Mouse (Mus musculus) kidney, postnatal 0 days (tissue): ENCODE results near the gene Prcd. TPM values are rescaled to one million over a fixed set of nuclear protein-coding genes. Genes with fewer than 3 reads are reported as not detected.

Source experiments
- ATAC-seq: fragments of 200-750 bp; cut with Nextera tagmentation; replicated peaks from 2 replicates; pipeline ENCODE4 v1.8.0; 2017; ENCODE audit warnings: low read depth, moderate number of reproducible peaks, moderate TSS enrichment, moderate library complexity; ENCODE audit not compliant: low FRiP score
- DNase-seq: peaks from one replicate; pipeline ENCODE4 v3.0.0-alpha.2; 2016; ENCODE audit warnings: low spot score
- H3K27ac ChIP-seq: fragments of 300-500 bp; sonication (generic); 2 replicates; pipeline ENCODE4 v1.5.1; 2014; ENCODE audit warnings: mild to moderate bottlenecking
- H3K27me3 ChIP-seq: fragments of 300-500 bp; sonication (generic); 2 replicates; pipeline ENCODE4 v1.6.1; 2014; ENCODE audit warnings: low read length, mixed read lengths; ENCODE audit not compliant: insufficient read depth
- H3K36me3 ChIP-seq: fragments of 300-500 bp; sonication (generic); 2 replicates; pipeline ENCODE4 v1.6.1; 2014; ENCODE audit warnings: low read length, mixed read lengths; ENCODE audit not compliant: insufficient read depth
- H3K4me1 ChIP-seq: fragments of 300-500 bp; sonication (generic); replicated peaks from 2 replicates; pipeline ENCODE4 v1.6.1; 2014; ENCODE audit warnings: antibody characterized with exemption, low read length, mixed read lengths; ENCODE audit not compliant: insufficient read depth
- H3K4me2 ChIP-seq: fragments of 300-500 bp; sonication (generic); 2 replicates; pipeline ENCODE4 v1.6.1; 2014; ENCODE audit warnings: mild to moderate bottlenecking, low read length, moderate library complexity, mixed read lengths
- H3K4me3 ChIP-seq: fragments of 300-500 bp; sonication (generic); replicated peaks from 2 replicates; pipeline ENCODE4 v1.5.1; 2014; ENCODE audit warnings: low read depth, low read length
- H3K9ac ChIP-seq: fragments of 300-500 bp; sonication (generic); 2 replicates; pipeline ENCODE4 v1.6.1; 2014; ENCODE audit warnings: low read depth, low read length
- H3K9me3 ChIP-seq: fragments of 300-500 bp; sonication (generic); replicated peaks from 2 replicates; pipeline ENCODE4 v1.6.1; 2016; ENCODE audit warnings: low read length, inconsistent platforms, mixed read lengths
- CTCF ChIP-seq: IDR thresholded peaks from 2 replicates; pipeline ENCODE4 v1.5.1; 2016; ENCODE audit warnings: antibody characterized with exemption, low read depth, mild to moderate bottlenecking, moderate library complexity
- WGBS: fragments of 180-500 bp; shearing (Covaris S2); extraction: QIAGEN DNeasy Blood & Tissue Kit; methylation state at CpG from one replicate; pipeline ENCODE4 v1.1.7; 2014; 5-methylcytosine and 5-hydroxymethylcytosine counted together
- polyA plus RNA-seq: library from polyadenylated mRNA; unstranded; fragments of >200 nt; fragmentation: Nextera tagmentation; extraction: Ambion mirVana; gene quantifications from 2 replicates; pipeline ENCODE4 v1.2.1, GENCODE M21; 2015

Prcd gene
- polyA plus RNA-seq, 1 experiment from 2014 or later: 1.3 TPM

GRCm38 (mm10) chr11:116680321-116681091 is 27.2 kb downstream of the Prcd start:
- Histone ChIP-seq H3K4me2 (no peak overlapping the region), H3K9ac (no peak overlapping the region), H3K4me3 (no peak overlapping the region), H3K4me1 (0 out of 2 replicates have a peak, but pooled peaks cover 3% of the 10 kb centered on the region), H3K27me3 (no peaks in the 10 kb centered on the region), H3K36me3 (peaks cover 13% of the 10 kb centered on the region), H3K27ac (no peak overlapping the region), H3K9me3 (no peaks in the 10 kb centered on the region)
- TF ChIP-seq CTCF: no peak
- WGBS: 75% methylated on average over 24 of the region's 24 CpGs
- no peak for DNase-seq
- ATAC-seq: no peak

- Histone ChIP-seq H3K36me3 (peaks cover 12% of the 10 kb centered on the region), H3K27me3 (no peaks in the 10 kb centered on the region), H3K4me2 (no peak overlapping the region), H3K4me3 (no peak overlapping the region), H3K4me1 (0 out of 2 replicates have a peak, but pooled peaks cover 3% of the 10 kb centered on the region), H3K27ac (no peak overlapping the region), H3K9me3 (no peaks in the 10 kb centered on the region), H3K9ac (no peak overlapping the region)
- DNase-seq: no peak
- WGBS: 74% methylated on average over 4 of the region's 4 CpGs
- TF ChIP-seq CTCF: no peak
- no peak for ATAC-seq
Measured at GRCm38 (mm10) chr11:116681147-116681546, 27.8 kb downstream of the Prcd start.

GRCm38 (mm10) chr11:116682501-116683144 is 29.3 kb downstream of the Prcd start:
- Histone ChIP-seq H3K9ac (no peak overlapping the region), H3K27me3 (no peaks in the 10 kb centered on the region), H3K27ac (peak overlapping the region; percentile 77), H3K4me3 (no peak overlapping the region), H3K9me3 (no peaks in the 10 kb centered on the region), H3K4me2 (no peak overlapping the region), H3K36me3 (peaks cover 2% of the 10 kb centered on the region; the same call in 1 of the 2 replicates), H3K4me1 (0 out of 2 replicates have a peak, but pooled peaks cover 3% of the 10 kb centered on the region)
- DNase-seq (peak; percentile 69), ATAC-seq (peak; percentile 22; the same call in 1 of the 2 replicates)
- WGBS: 37% methylated on average over 14 of the region's 14 CpGs
- no peak for TF ChIP-seq CTCF

- Histone ChIP-seq H3K4me3 (no peak overlapping the region), H3K27ac (0 out of 2 replicates have a peak overlapping the region, but pooled peaks have one; percentile 19), H3K27me3 (no peaks in the 10 kb centered on the region), H3K36me3 (peaks cover 2% of the 10 kb centered on the region; the same call in 1 of the 2 replicates), H3K9ac (no peak overlapping the region), H3K9me3 (no peaks in the 10 kb centered on the region), H3K4me1 (0 out of 2 replicates have a peak, but pooled peaks cover 3% of the 10 kb centered on the region), H3K4me2 (no peak overlapping the region)
- DNase-seq: no peak
- TF ChIP-seq CTCF: no peak
- ATAC-seq: 0 out of 2 replicates have a peak, but pooled peaks have one; percentile 27
- 72% methylated on average over 4 of the region's 4 CpGs for WGBS
Measured at GRCm38 (mm10) chr11:116683777-116684176, 30.4 kb downstream of the Prcd start.

- H3K36me3 ChIP-seq: no peaks in the 10 kb centered on the region
- H3K9me3 ChIP-seq: no peaks in the 10 kb centered on the region
- 43% methylated on average over 9 of the region's 9 CpGs for WGBS
- H3K4me2 ChIP-seq: no peak overlapping the region
- no peaks in the 10 kb centered on the region for H3K27me3 ChIP-seq
- H3K9ac ChIP-seq: no peak overlapping the region
- no peak for ATAC-seq
- no peak for DNase-seq
- H3K4me3 ChIP-seq: no peak overlapping the region
- 0 out of 2 replicates have a peak, but pooled peaks cover 3% of the 10 kb centered on the region for H3K4me1 ChIP-seq
- H3K27ac ChIP-seq: no peak overlapping the region
- TF ChIP-seq CTCF: no peak
Measured at GRCm38 (mm10) chr11:116685729-116686128, 32.4 kb downstream of the Prcd start.

GRCm38 (mm10) chr11:116687897-116688296 is 34.6 kb downstream of the Prcd start:
- Histone ChIP-seq H3K9me3 (no peaks in the 10 kb centered on the region), H3K36me3 (no peaks in the 10 kb centered on the region), H3K4me2 (no peak overlapping the region), H3K4me1 (no peaks in the 10 kb centered on the region), H3K27ac (no peak overlapping the region), H3K4me3 (no peak overlapping the region), H3K27me3 (no peaks in the 10 kb centered on the region), H3K9ac (no peak overlapping the region)
- 50% methylated on average over 8 of the region's 8 CpGs for WGBS
- no peak for TF ChIP-seq CTCF
- no peak for ATAC-seq
- no peak for DNase-seq
